Mouse (Mus musculus): Measurements from ENCODE around the gene Cxcr4.

DNA sequence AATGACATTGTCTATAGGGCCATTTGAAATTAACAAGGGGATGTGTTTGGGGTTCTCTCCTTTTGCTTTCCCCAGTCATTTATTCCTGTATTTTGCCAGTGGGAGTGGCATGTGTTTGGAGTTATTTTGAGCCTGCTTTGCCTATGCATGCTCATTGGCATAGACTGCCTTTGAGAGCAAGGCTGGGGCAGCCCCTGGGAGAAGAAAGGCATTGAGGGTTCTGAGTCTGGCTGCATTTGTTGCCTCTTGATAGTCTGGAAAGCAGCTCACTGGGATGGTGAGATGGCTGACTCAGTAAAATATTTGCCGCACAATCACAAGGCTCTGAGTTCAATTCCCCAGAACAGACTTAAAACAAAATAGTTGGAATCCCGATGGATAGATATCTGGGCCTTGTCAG, 8.5 kb upstream of the Cxcr4 start:
- TF ChIP-seq CTCF (IDR thresholded peaks at IDR 0.05; ENCODE audit: low read depth, low read length) (no peak), GATA1 (IDR thresholded peaks at IDR 0.05; ENCODE audit: borderline replicate concordance, low read length) (no peak), TAL1 (conservative IDR thresholded peaks at IDR 0.05; ENCODE audit: low read depth, low read length) (no peak), POLR2AphosphoS5 (IDR thresholded peaks at IDR 0.05; ENCODE audit: insufficient replicate concordance, low read depth, low read length) (no peak)
